Mouse (Mus musculus) liver, postnatal 0 days (tissue): ENCODE data around the gene Foxo4.

Source experiments
- CTCF ChIP-seq: sonication (generic); IDR thresholded peaks from 2 replicates; pipeline ENCODE4 v1.5.1; 2016; ENCODE audit warnings: antibody characterized with exemption, low read depth
- EP300 ChIP-seq: IDR thresholded peaks from 2 replicates; pipeline ENCODE4 v1.6.1; 2016; ENCODE audit warnings: antibody characterized with exemption, low read depth, mild to moderate bottlenecking

- TF ChIP-seq CTCF (no peak), EP300 (no peak)
Observed at GRCm38 (mm10) chrX:101299055-101299454, 44.7 kb downstream of the Foxo4 start, which contains the start of gene Nlgn3.
